Mouse (Mus musculus): ENCODE data around the gene Krtap9-1. TPM values are rescaled to one million over a fixed set of nuclear protein-coding genes. Genes with fewer than 3 reads are reported as not detected.

Gene Krtap9-1
- polyA plus RNA-seq (2012; rRNA removed), result not detected in 2 replicates

GRCm38 (mm10) chr11:99873089-99873488 lies at the start of gene Krtap9-1:
Gene Krtap9-1, plus strand, starts transcription at chr11:99873389.

DNA sequence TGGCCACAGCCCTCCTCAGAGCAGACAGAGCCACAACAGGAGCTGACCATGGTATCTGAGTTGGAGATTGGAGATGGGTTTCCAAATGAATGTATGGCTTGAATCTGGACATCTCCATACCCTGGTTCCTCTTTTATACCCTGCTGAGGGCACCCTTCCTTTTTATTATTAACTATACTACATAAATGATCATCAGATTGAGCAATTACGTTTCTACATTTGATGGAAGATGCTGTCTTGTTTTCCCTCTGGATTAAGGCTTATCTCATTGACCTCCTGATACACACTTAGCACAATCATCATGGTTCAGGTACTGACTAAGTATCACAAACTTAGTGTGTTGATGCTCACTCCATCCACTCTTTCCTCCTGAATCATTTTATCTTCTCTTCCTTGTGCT lies 35.2 kb upstream of the Krtap9-1 start, which contains the start of gene 2300003K06Rik:
TSS of gene 2300003K06Rik (minus strand) at position 101 of the 400 bp plus-strand sequence.

GRCm38 (mm10) chr11:99851508-99851907 lies 21.7 kb upstream of the Krtap9-1 start, which contains the start of gene Krtap4-16:
Gene Krtap4-16, minus strand, starts transcription at chr11:99851608.

GRCm38 (mm10) chr11:99857617-99858016 lies 15.6 kb upstream of the Krtap9-1 start, which contains the start of gene Gm11568:
Gene Gm11568, plus strand, starts transcription at chr11:99857917.

GRCm38 (mm10) chr11:99864176-99864575 lies 9.0 kb upstream of the Krtap9-1 start, which contains the start of gene Gm11559:
Gene Gm11559, plus strand, starts transcription at chr11:99864476.

DNA sequence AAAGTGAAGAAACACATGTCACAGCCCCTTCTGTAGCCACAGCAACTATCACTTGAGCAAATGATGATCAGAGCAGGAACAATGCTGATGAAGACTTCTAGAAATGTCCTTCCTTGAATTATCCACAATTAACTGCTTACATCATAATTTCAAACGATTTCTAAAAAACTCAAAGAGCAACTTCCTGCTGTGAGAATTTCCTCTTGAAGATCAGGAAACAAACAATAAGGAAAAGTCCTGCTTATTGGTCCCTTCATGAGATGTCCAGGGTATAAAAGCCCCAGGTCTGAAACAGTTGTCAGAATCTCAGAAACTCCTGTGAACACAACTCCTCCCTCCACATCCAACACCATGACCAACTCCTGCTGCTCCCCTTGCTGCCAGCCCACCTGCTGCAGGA lies 5.7 kb downstream of the Krtap9-1 start, which contains the start of gene Gm11567:
TSS of gene Gm11567 (plus strand) at position 301 of the 400 bp plus-strand sequence.

GRCm38 (mm10) chr11:99907620-99908019 lies 34.4 kb downstream of the Krtap9-1 start, which contains the start of gene Krtap31-1:
Gene Krtap31-1, plus strand, starts transcription at chr11:99907920.

DNA sequence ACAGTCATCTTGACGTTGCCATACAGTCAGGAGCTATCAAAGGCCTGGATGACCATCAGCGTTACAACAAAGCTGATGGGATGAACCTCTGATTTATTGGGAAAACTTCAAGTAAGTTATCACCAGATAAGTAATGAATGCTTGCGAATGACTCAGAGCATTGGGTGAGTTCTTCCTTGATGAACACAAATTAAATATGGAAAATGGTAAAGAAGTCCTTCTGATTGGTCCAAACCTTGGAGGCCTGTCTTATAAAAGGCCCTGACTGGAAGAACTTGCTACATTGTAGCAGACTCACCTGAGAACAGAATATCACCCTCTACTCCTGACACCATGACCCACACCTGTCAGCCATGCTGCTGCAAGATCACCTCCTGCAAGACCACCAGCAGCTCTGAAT lies 41.3 kb downstream of the Krtap9-1 start, which contains the start of gene Gm11565:
TSS of gene Gm11565 (plus strand) at position 301 of the 400 bp plus-strand sequence.

Other genes with a start within 250 kb of the Krtap9-1 start
- gene Krtap4-1, start 245.2 kb upstream of the Krtap9-1 start, polyA plus RNA-seq (2012; rRNA removed), result not detected in 2 replicates
- gene Krtap4-2, start 238.3 kb upstream of the Krtap9-1 start, polyA plus RNA-seq (2012; rRNA removed), result not detected in 2 replicates
- not detected in 2 replicates for gene Krtap4-7, start 229.3 kb upstream of the Krtap9-1 start, polyA plus RNA-seq (2012; rRNA removed)
- gene Gm11555, start 223.2 kb upstream of the Krtap9-1 start, polyA plus RNA-seq (2012; rRNA removed), result not detected in 2 replicates
- not detected in 2 replicates for gene Gm11563, start 214.4 kb upstream of the Krtap9-1 start, polyA plus RNA-seq (2012; rRNA removed)
- not detected in 2 replicates for gene Krtap4-6, start 207.4 kb upstream of the Krtap9-1 start, polyA plus RNA-seq (2012; rRNA removed)
- gene Gm14190, start 182.6 kb upstream of the Krtap9-1 start, polyA plus RNA-seq (2012; rRNA removed), result not detected in 2 replicates
- not detected in 2 replicates for gene Gm14180, start 139.1 kb upstream of the Krtap9-1 start, polyA plus RNA-seq (2012; rRNA removed)
- gene Gm11595, start 100.5 kb upstream of the Krtap9-1 start, polyA plus RNA-seq (2012; rRNA removed), result not detected in 2 replicates
- gene Krtap4-8, start 92.7 kb upstream of the Krtap9-1 start, polyA plus RNA-seq (2012; rRNA removed), result not detected in 2 replicates
- not detected in 2 replicates for gene Krtap4-9, start 88.2 kb upstream of the Krtap9-1 start, polyA plus RNA-seq (2012; rRNA removed)
- gene Gm11596, start 79.9 kb upstream of the Krtap9-1 start, polyA plus RNA-seq (2012; rRNA removed), result not detected in 2 replicates
- gene Gm11569, start 74.5 kb upstream of the Krtap9-1 start, polyA plus RNA-seq (2012; rRNA removed), result not detected in 2 replicates
- gene Gm11554, start 68.9 kb upstream of the Krtap9-1 start, polyA plus RNA-seq (2012; rRNA removed), result not detected in 2 replicates
- not detected in 2 replicates for gene Krtap4-13, start 63.5 kb upstream of the Krtap9-1 start, polyA plus RNA-seq (2012; rRNA removed)
- gene Gm11564, start 57.7 kb upstream of the Krtap9-1 start, polyA plus RNA-seq (2012; rRNA removed), result not detected in 2 replicates
- not detected in 2 replicates for gene 2300003K06Rik, start 35.3 kb upstream of the Krtap9-1 start, polyA plus RNA-seq (2012; rRNA removed)
- not detected in 2 replicates for gene Krtap4-16, start 21.8 kb upstream of the Krtap9-1 start, polyA plus RNA-seq (2012; rRNA removed)
- not detected in 2 replicates for gene Gm11568, start 15.5 kb upstream of the Krtap9-1 start, polyA plus RNA-seq (2012; rRNA removed)
- not detected in 2 replicates for gene Gm11559, start 8.9 kb upstream of the Krtap9-1 start, polyA plus RNA-seq (2012; rRNA removed)
- not detected in 2 replicates for gene Gm11567, start 5.8 kb downstream of the Krtap9-1 start, polyA plus RNA-seq (2012; rRNA removed)
- gene Krtap31-1, start 34.5 kb downstream of the Krtap9-1 start, polyA plus RNA-seq (2012; rRNA removed), result not detected in 2 replicates
- not detected in 2 replicates for gene Gm11565, start 41.4 kb downstream of the Krtap9-1 start, polyA plus RNA-seq (2012; rRNA removed)
- gene Krtap31-2, start 62.9 kb downstream of the Krtap9-1 start, polyA plus RNA-seq (2012; rRNA removed), result not detected in 2 replicates
- not detected in 2 replicates for gene Krtap9-5, start 75.1 kb downstream of the Krtap9-1 start, polyA plus RNA-seq (2012; rRNA removed)
- not detected in 2 replicates for gene Krtap29-1, start 105.7 kb downstream of the Krtap9-1 start, polyA plus RNA-seq (2012; rRNA removed)
- gene Krtap16-1, start 113.2 kb downstream of the Krtap9-1 start, polyA plus RNA-seq (2012; rRNA removed), result not detected in 2 replicates
- not detected in 2 replicates for gene Krtap17-1, start 120.6 kb downstream of the Krtap9-1 start, polyA plus RNA-seq (2012; rRNA removed)
- gene Krt33a, start 142.8 kb downstream of the Krtap9-1 start, polyA plus RNA-seq (2012; rRNA removed), result not detected in 2 replicates
- gene Krt33b, start 156.5 kb downstream of the Krtap9-1 start, polyA plus RNA-seq (2012; rRNA removed), result 0.09 TPM in 1 of 2 replicates, not detected in the other
- not detected in 2 replicates for gene Krt34, start 168.2 kb downstream of the Krtap9-1 start, polyA plus RNA-seq (2012; rRNA removed)
- gene Krt31, start 177.2 kb downstream of the Krtap9-1 start, polyA plus RNA-seq (2012; rRNA removed), result not detected in 2 replicates
- not detected in 2 replicates for gene Krt32, start 214.8 kb downstream of the Krtap9-1 start, polyA plus RNA-seq (2012; rRNA removed)
- 0.04 TPM in 1 of 2 replicates, not detected in the other for gene Krt35, start 222.9 kb downstream of the Krtap9-1 start, polyA plus RNA-seq (2012; rRNA removed)
- gene Krt36, start 232.2 kb downstream of the Krtap9-1 start, polyA plus RNA-seq (2012; rRNA removed), result 0.05 TPM in 1 of 2 replicates, not detected in the other
- 0.05 and 0.16 TPM in 2 replicates for gene Krt13, start 248.2 kb downstream of the Krtap9-1 start, polyA plus RNA-seq (2012; rRNA removed)